ENCODE assay signal across 13 mouse cellular contexts in the genomic region with DNA sequence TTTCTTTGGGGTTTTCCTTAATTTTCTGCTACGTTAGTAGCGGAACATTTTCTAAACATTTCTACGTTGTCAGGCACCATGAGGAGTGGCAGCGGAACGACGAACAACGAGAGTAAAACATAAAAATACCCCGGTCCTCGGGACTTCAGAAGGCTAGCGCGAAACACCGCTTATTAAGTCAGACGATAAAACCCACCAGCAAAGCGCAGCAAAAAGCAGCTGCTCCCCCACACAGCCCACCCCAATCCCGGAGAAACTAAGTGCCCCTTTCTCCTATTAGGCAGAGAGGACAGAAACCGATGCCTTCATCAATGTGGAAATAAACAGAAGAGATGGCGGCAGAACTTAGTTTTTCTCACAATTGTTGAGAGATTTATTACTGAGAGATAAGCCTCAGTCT. TPM values are rescaled to one million over a fixed set of nuclear protein-coding genes. Genes with fewer than 3 reads are reported as not detected.
A peak's percentile ranks its signal among the peaks of the same experiment; 100 is the strongest.
DNase-seq lines count a peak whose midpoint lies in the region; ATAC-seq and TF ChIP-seq lines count a peak whose summit lies in the region.
"Had no signal": no experiment of that assay in that cellular context is flagged by ENCODE, and none has a peak within 500 bp of the region (broad histone marks: within the 10 kb centered on the region; RNA-seq: fewer than 3 reads in every experiment).

No protein-coding gene starts in this region.

- H3K27me3 ChIP-seq in heart, embryonic 13.5 days (replicated peaks), result peaks cover 89% of the 10 kb centered on the region
- peaks cover 28% of the 10 kb centered on the region for H3K27me3 ChIP-seq in heart, adult 2 months (ENCODE audit: control insufficient read depth, insufficient read depth, low read length)
- peaks cover 82% of the 10 kb centered on the region for H3K27me3 ChIP-seq in forebrain, postnatal 0 days (ENCODE audit: insufficient read depth, low read length)
- peaks cover 60% of the 10 kb centered on the region for H3K27me3 ChIP-seq in liver, postnatal 0 days (ENCODE audit: insufficient read depth, low read length)

- peak overlapping the region; percentile 39 for H3K4me3 ChIP-seq in heart, embryonic 13.5 days
- H3K4me3 ChIP-seq in heart, adult 2 months, result no peak overlapping the region
- no peak overlapping the region for H3K4me3 ChIP-seq in forebrain, postnatal 0 days (ENCODE audit: low read depth, low read length)
- H3K4me3 ChIP-seq in liver, postnatal 0 days (ENCODE audit: low read depth, low read length), result peak overlapping the region; percentile 20; the same call in 1 of the 2 replicates
- no peak overlapping the region for H3K4me3 ChIP-seq in layer of hippocampus, adult 2 months
- H3K4me3 ChIP-seq: liver, embryonic 13.5 days had no signal

- H3K9me3 ChIP-seq in heart, embryonic 13.5 days, result no peaks in the 10 kb centered on the region
- H3K9me3 ChIP-seq in forebrain, postnatal 0 days (ENCODE audit: low read length), result no peaks in the 10 kb centered on the region
- no peaks in the 10 kb centered on the region for H3K9me3 ChIP-seq in liver, postnatal 0 days (ENCODE audit: low read length)
- H3K9me3 ChIP-seq: liver, embryonic 13.5 days had no signal

- no peak for TF ChIP-seq POLR2A in heart, adult 2 months (IDR thresholded peaks at IDR 0.05; ENCODE audit: insufficient read depth, low read depth, low read length)

- no peak for TF ChIP-seq EP300 in heart, adult 2 months (IDR thresholded peaks at IDR 0.05; ENCODE audit: insufficient read depth, low read depth, low read length)
- TF ChIP-seq EP300 in liver, postnatal 0 days (IDR thresholded peaks at IDR 0.05; ENCODE audit: low read depth), result no peak

- H3K79me2 ChIP-seq in heart, adult 2 months (replicated peaks; ENCODE audit: control insufficient read depth, insufficient read depth, low read length), result no peaks in the 10 kb centered on the region

- WGBS in heart, embryonic 13.5 days, result 3% methylated on average over 17 of the region's 17 CpGs
- WGBS in heart, adult 2 months, result 5% methylated on average over 17 of the region's 17 CpGs
- 2% methylated on average over 17 of the region's 17 CpGs for WGBS in forebrain, postnatal 0 days
- 4% methylated on average over 17 of the region's 17 CpGs for WGBS in liver, postnatal 0 days (ENCODE audit: insufficient replicate concordance)

- no peak for DNase-seq in heart, adult 2 months
- DNase-seq in embryo, embryonic 11 days, result peak; percentile 52
- no peak for DNase-seq in forebrain, postnatal 0 days
- DNase-seq in liver, postnatal 0 days, result no peak
- no peak for DNase-seq in layer of hippocampus, adult 2 months (ENCODE audit: low spot score in 2 of 2)
- no peak for DNase-seq in urinary bladder, adult 2 months (ENCODE audit: low spot score)
- DNase-seq in spleen, postnatal 14 days (ENCODE audit: low spot score in 2 of 2), result no peak
- DNase-seq: cerebellum, adult 9-11 months; liver, embryonic 13.5 days; thymus, postnatal 36 days had no signal

- H3K4me2 ChIP-seq in heart, embryonic 13.5 days, result peak overlapping the region; percentile 62
- H3K4me2 ChIP-seq in forebrain, postnatal 0 days (ENCODE audit: low read depth), result peak overlapping the region; percentile 17; the same call in 1 of the 2 replicates
- no peak overlapping the region; the same call in 1 of the 2 replicates for H3K4me2 ChIP-seq in liver, postnatal 0 days (ENCODE audit: low read depth, low read length)
- H3K4me2 ChIP-seq: liver, embryonic 13.5 days had no signal

- H3K27ac ChIP-seq in heart, embryonic 13.5 days (replicated peaks), result no peak overlapping the region
- H3K27ac ChIP-seq in heart, adult 2 months, result no peak overlapping the region
- no peak overlapping the region for H3K27ac ChIP-seq in forebrain, postnatal 0 days (ENCODE audit: low read depth, low read length)
- no peak overlapping the region for H3K27ac ChIP-seq in liver, postnatal 0 days (ENCODE audit: low read depth)
- H3K27ac ChIP-seq in layer of hippocampus, adult 2 months, result no peak overlapping the region
- H3K27ac ChIP-seq: liver, embryonic 13.5 days had no signal

- no peak for ATAC-seq in heart, embryonic 13.5 days (ENCODE audit: extremely low read depth, insufficient number of reproducible peaks, low FRiP score, low TSS enrichment)
- ATAC-seq in forebrain, postnatal 0 days, result no peak
- ATAC-seq in liver, postnatal 0 days, result no peak
- ATAC-seq: activated CD4-positive, CD25-positive, alpha-beta regulatory T cell, adult 4 months had no signal

- H3K36me3 ChIP-seq in heart, embryonic 13.5 days, result no peaks in the 10 kb centered on the region
- no peaks in the 10 kb centered on the region for H3K36me3 ChIP-seq in heart, adult 2 months (ENCODE audit: control insufficient read depth, insufficient read depth, low read length)
- no peaks in the 10 kb centered on the region for H3K36me3 ChIP-seq in forebrain, postnatal 0 days (ENCODE audit: insufficient read depth)
- no peaks in the 10 kb centered on the region for H3K36me3 ChIP-seq in liver, postnatal 0 days (replicated peaks; ENCODE audit: insufficient read depth, low read length)
- H3K36me3 ChIP-seq: liver, embryonic 13.5 days had no signal

- intact Hi-C loops in heart, adult 2 months (cut with DNase I), result no loop called here

- no peak overlapping the region for H3K9ac ChIP-seq in heart, embryonic 13.5 days
- H3K9ac ChIP-seq in heart, adult 2 months (ENCODE audit: low read depth, low read length), result no peak overlapping the region
- H3K9ac ChIP-seq in forebrain, postnatal 0 days, result no peak overlapping the region
- no peak overlapping the region for H3K9ac ChIP-seq in liver, postnatal 0 days (replicated peaks)
- H3K9ac ChIP-seq: liver, embryonic 13.5 days had no signal

- peaks cover 13% of the 10 kb centered on the region for H3K4me1 ChIP-seq in heart, embryonic 13.5 days
- H3K4me1 ChIP-seq in heart, adult 2 months (ENCODE audit: control insufficient read depth, insufficient read depth, low read length), result no peaks in the 10 kb centered on the region
- H3K4me1 ChIP-seq in forebrain, postnatal 0 days (ENCODE audit: insufficient read depth), result no peaks in the 10 kb centered on the region
- H3K4me1 ChIP-seq in liver, postnatal 0 days (ENCODE audit: insufficient read depth), result no peaks in the 10 kb centered on the region
- H3K4me1 ChIP-seq: liver, embryonic 13.5 days had no signal

- TF ChIP-seq CTCF in heart, adult 2 months (IDR thresholded peaks at IDR 0.05), result no peak
- TF ChIP-seq CTCF in forebrain, postnatal 0 days (IDR thresholded peaks at IDR 0.05; ENCODE audit: low read depth), result no peak
- no peak for TF ChIP-seq CTCF in liver, postnatal 0 days (IDR thresholded peaks at IDR 0.05; ENCODE audit: low read depth)
- no peak for TF ChIP-seq CTCF in layer of hippocampus, adult 2 months (conservative IDR thresholded peaks at IDR 0.05)

RNA-seq across cellular contexts. Expression of a gene that starts 6.5 kb away (rescaled TPM):
- not detected in 2 replicates for polyA plus RNA-seq in heart, embryonic 13.5 days (2015; fragmentation: Nextera tagmentation; extraction: Ambion mirVana)
- not detected for total RNA-seq in heart, adult 2 months (2021)
- not detected in 2 replicates for polyA plus RNA-seq in heart, adult 2 months (2012; rRNA removed)
- 0.08 TPM in 1 of 2 replicates, not detected in the other for total RNA-seq in forebrain, postnatal 0 days (2014; rRNA removed)
- polyA plus RNA-seq in forebrain, postnatal 0 days (2015; fragmentation: Nextera tagmentation; extraction: Ambion mirVana), result 0.06 and 0.65 TPM in 2 replicates
- polyA plus RNA-seq in liver, postnatal 0 days (2015; fragmentation: Nextera tagmentation; extraction: Ambion mirVana), result not detected in 2 replicates
- total RNA-seq in layer of hippocampus, adult 2 months (2021), result not detected
- polyA plus RNA-seq in urinary bladder, adult 2 months (2012; rRNA removed), result not detected in 2 replicates
- total RNA-seq: granulocyte monocyte progenitor cell, adult 5-6 weeks had no signal
- polyA plus RNA-seq: activated CD4-positive, CD25-positive, alpha-beta regulatory T cell, adult 4 months; liver, embryonic 13.5 days had no signal

Comparison
In these comparisons a context has a peak if more than half of its experiments do, and no peak if none do; other contexts are left out.
1. H3K4me3 ChIP-seq: peak in heart, embryonic 13.5 days (single experiment) and liver, postnatal 0 days (single experiment); none in heart, adult 2 months (single experiment), forebrain, postnatal 0 days (single experiment) and layer of hippocampus, adult 2 months (single experiment).